Mouse (Mus musculus) heart, embryonic 12.5 days (tissue): ENCODE measurements around the gene Dpp6. TPM values are rescaled to one million over a fixed set of nuclear protein-coding genes. Genes with fewer than 3 reads are reported as not detected.

Experiments used
- ATAC-seq: fragments of 200-750 bp; cut with Nextera tagmentation; 2 replicates; pipeline ENCODE4 v1.8.0; 2017; ENCODE audit warnings: moderate TSS enrichment, moderate library complexity; ENCODE audit not compliant: insufficient number of reproducible peaks, low FRiP score
- H3K27ac ChIP-seq: fragments of 300-500 bp; sonication (generic); 2 replicates; pipeline ENCODE4 v1.5.1; 2016; ENCODE audit warnings: mild to moderate bottlenecking, moderate library complexity; ENCODE audit not compliant: poor library complexity, severe bottlenecking
- H3K27me3 ChIP-seq: fragments of 300-500 bp; sonication (generic); replicated peaks from 2 replicates; pipeline ENCODE4 v1.6.1; 2016; ENCODE audit warnings: mild to moderate bottlenecking, moderate library complexity
- H3K36me3 ChIP-seq: fragments of 300-500 bp; sonication (generic); 2 replicates; pipeline ENCODE4 v1.6.1; 2016; ENCODE audit warnings: mild to moderate bottlenecking, moderate library complexity
- H3K4me1 ChIP-seq: fragments of 300-500 bp; sonication (generic); replicated peaks from 2 replicates; pipeline ENCODE4 v1.6.1; 2016; ENCODE audit warnings: mild to moderate bottlenecking
- H3K4me2 ChIP-seq: fragments of 300-500 bp; sonication (generic); 2 replicates; pipeline ENCODE4 v1.6.1; 2016; ENCODE audit warnings: mild to moderate bottlenecking, moderate library complexity
- H3K4me3 ChIP-seq: fragments of 300-500 bp; sonication (generic); 2 replicates; pipeline ENCODE4 v1.5.1; 2016; ENCODE audit warnings: mild to moderate bottlenecking
- H3K9ac ChIP-seq: fragments of 300-500 bp; sonication (generic); 2 replicates; pipeline ENCODE4 v1.6.1; 2016; ENCODE audit warnings: mild to moderate bottlenecking, moderate library complexity
- H3K9me3 ChIP-seq: fragments of 300-500 bp; sonication (generic); replicated peaks from 2 replicates; pipeline ENCODE4 v1.6.1; 2016; ENCODE audit warnings: mild to moderate bottlenecking, moderate library complexity
- WGBS: fragments of 180-500 bp; shearing (Covaris S2); methylation state at CpG from one replicate; pipeline ENCODE4 v1.1.7; 2016; 5-methylcytosine and 5-hydroxymethylcytosine counted together
- polyA plus RNA-seq: library from polyadenylated mRNA; unstranded; fragments of >200 nt; fragmentation: Nextera tagmentation; extraction: Ambion mirVana; gene quantifications from 2 replicates; pipeline ENCODE4 v1.2.1, GENCODE M21; 2016

The Dpp6 gene
- polyA plus RNA-seq, 1 experiment from 2014 or later: 0.60 TPM

DNA sequence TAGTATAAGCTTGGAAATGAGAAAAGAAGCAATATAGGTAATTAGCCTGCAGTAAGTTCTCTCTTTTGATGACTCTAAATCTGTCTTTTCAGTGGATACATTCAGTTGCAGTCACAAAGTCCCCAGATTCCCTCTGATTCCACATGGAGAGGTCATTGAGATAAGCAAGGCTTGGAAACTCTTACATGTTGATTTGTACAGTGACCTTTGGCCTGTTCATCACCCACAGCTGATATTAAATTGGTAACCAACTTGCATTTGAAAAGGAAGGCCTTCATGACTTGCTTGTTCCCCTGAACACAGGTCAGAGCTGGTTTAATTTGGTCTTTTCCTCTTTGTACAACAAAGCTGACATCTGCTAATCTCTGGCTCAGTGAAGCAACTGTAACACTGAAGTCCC lies 434.4 kb downstream of the Dpp6 start:
- Histone ChIP-seq H3K4me2 (no peak overlapping the region), H3K9me3 (peaks cover 12% of the 10 kb centered on the region), H3K27me3 (no peaks in the 10 kb centered on the region), H3K36me3 (no peaks in the 10 kb centered on the region), H3K4me3 (no peak overlapping the region), H3K27ac (no peak overlapping the region), H3K9ac (no peak overlapping the region), H3K4me1 (no peaks in the 10 kb centered on the region)
- no peak for ATAC-seq

GRCm38 (mm10) chr5:27255247-27255646 lies 438.2 kb downstream of the Dpp6 start:
- WGBS: 79% methylated on average over 2 of the region's 2 CpGs
- H3K36me3 ChIP-seq: no peaks in the 10 kb centered on the region
- H3K27ac ChIP-seq: no peak overlapping the region
- H3K4me3 ChIP-seq: no peak overlapping the region
- H3K4me2 ChIP-seq: no peak overlapping the region
- ATAC-seq: no peak
- H3K9ac ChIP-seq: no peak overlapping the region
- H3K9me3 ChIP-seq: peaks cover 12% of the 10 kb centered on the region
- H3K27me3 ChIP-seq: no peaks in the 10 kb centered on the region
- no peaks in the 10 kb centered on the region for H3K4me1 ChIP-seq

- no peak for ATAC-seq
- H3K9me3 ChIP-seq: peaks cover 12% of the 10 kb centered on the region
- WGBS: 76% methylated on average over 3 of the region's 3 CpGs
These were observed 441.6 kb downstream of the Dpp6 start for GRCm38 (mm10) chr5:27258636-27259035.

DNA sequence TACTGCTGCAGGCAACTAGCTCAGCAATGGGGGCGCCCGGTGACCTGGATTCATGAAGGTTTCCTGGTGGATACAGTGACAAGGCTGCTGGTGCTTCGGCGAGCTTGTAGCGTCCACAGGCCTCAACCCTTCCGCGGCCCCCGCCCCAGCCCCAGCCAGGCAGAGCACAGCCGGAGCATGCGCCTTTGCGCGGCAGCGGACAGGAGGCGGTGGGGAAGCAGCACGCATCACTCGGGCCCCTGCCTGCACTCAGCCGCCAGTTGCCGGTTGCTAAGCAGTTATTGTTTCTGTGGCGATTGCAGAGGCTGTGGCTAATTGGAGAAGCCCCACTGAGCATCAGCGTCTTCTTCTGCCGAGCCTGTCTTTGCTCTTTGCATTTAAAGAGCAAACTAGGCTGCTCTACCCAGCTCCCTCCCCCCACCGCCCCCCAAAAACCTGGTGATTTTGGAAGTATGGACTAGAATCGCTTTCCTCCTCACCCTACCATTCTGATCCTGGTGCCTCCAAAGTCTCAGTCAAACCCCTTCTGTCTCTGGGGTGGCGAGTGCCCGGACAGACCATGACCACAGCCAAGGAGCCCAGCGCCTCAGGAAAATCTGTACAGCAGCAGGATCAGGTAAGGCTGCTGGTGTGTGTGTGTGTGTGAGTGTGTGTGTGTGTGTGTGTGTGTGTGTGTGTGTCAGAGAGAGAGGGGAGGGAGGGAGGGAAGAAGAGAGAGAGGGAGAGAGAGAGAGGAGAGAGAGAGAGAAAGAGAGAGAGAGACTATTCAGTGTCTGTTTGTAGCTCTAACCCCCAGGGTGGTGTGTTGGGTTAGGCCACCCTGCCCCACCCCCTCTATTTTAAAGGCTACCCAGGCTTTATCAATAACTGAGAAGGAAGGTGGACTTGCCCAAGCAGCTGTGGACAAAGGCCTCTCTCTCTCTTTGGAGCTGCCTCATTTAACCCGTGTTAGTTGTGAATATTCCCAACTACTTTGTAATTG lies 445.0 kb downstream of the Dpp6 start:
- WGBS: 12% methylated on average over 27 of the region's 27 CpGs
- no peak for ATAC-seq

More at GRCm38 (mm10) chr5:27258636-27259035, 441.6 kb downstream of the Dpp6 start:
- Histone ChIP-seq H3K27ac (no peak overlapping the region), H3K36me3 (no peaks in the 10 kb centered on the region), H3K9ac (no peak overlapping the region), H3K4me2 (no peak overlapping the region), H3K27me3 (peaks cover 8% of the 10 kb centered on the region; the same call in 1 of the 2 replicates), H3K4me1 (0 out of 2 replicates have a peak, but pooled peaks cover 5% of the 10 kb centered on the region), H3K4me3 (no peak overlapping the region)

DNA sequence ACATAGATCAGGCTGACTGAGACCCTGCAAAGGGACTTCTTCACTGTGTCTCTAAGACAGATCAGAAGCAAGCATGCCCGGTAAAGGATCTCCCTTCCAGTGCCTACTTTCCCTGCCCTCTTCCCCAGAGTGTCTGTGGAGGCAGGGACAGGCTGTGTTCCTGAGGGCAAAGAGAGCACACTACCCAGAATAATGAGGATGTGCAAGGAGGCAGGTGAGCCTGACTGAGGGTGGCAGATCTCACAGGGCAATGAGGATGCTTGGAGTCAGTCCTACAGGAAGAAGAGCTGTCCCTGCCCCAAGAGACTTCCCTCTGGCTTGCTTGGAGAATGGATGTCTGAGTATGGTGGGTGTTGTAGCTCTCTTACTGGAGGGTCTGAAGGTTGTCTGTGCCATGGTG lies 445.7 kb downstream of the Dpp6 start:
- peaks cover 8% of the 10 kb centered on the region; the same call in 1 of the 2 replicates for H3K27me3 ChIP-seq
- H3K4me2 ChIP-seq: no peak overlapping the region
- H3K27ac ChIP-seq: no peak overlapping the region
- H3K4me3 ChIP-seq: no peak overlapping the region
- H3K36me3 ChIP-seq: no peaks in the 10 kb centered on the region
- no peak for ATAC-seq
- no peaks in the 10 kb centered on the region for H3K9me3 ChIP-seq
- 0 out of 2 replicates have a peak, but pooled peaks cover 5% of the 10 kb centered on the region for H3K4me1 ChIP-seq
- no peak overlapping the region for H3K9ac ChIP-seq
- WGBS: 65% methylated on average over 1 of the region's 1 CpGs

More for the DNA sequence above, 445.0 kb downstream of the Dpp6 start:
- Histone ChIP-seq H3K27ac (no peak overlapping the region), H3K9ac (no peak overlapping the region), H3K4me1 (0 out of 2 replicates have a peak, but pooled peaks cover 5% of the 10 kb centered on the region), H3K36me3 (no peaks in the 10 kb centered on the region), H3K9me3 (no peaks in the 10 kb centered on the region), H3K4me3 (peak overlapping the region; percentile 28), H3K4me2 (peak overlapping the region; percentile 60), H3K27me3 (peaks cover 8% of the 10 kb centered on the region; the same call in 1 of the 2 replicates)

- no peaks in the 10 kb centered on the region for H3K9me3 ChIP-seq
These were observed 448.3 kb downstream of the Dpp6 start for GRCm38 (mm10) chr5:27265281-27265680.

DNA sequence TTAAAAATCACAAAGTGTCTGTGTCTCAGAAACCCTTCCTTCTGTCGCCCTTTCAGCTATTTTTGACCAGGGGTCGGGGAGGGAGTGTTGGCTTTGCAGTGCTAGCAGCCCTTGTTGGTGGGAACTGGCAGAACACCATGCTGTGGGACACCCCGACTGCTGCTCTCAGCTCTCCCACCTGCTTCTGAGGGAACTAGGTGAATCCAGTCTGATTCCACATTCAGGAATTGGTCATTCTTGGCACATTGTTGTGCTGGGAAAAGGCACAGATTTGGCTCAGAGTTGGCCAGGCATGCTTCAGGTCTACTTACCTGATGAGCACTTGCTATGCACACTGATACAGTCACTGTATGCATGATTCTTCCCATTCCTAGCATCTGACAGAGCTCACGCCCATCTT lies 454.3 kb downstream of the Dpp6 start:
- 57% methylated on average over 4 of the region's 4 CpGs for WGBS
- Histone ChIP-seq H3K27me3 (no peaks in the 10 kb centered on the region; the same call in 1 of the 2 replicates), H3K9ac (no peak overlapping the region), H3K9me3 (no peaks in the 10 kb centered on the region), H3K4me1 (no peaks in the 10 kb centered on the region), H3K27ac (no peak overlapping the region), H3K4me3 (no peak overlapping the region), H3K36me3 (no peaks in the 10 kb centered on the region), H3K4me2 (no peak overlapping the region)
- no peak for ATAC-seq

More at GRCm38 (mm10) chr5:27265281-27265680, 448.3 kb downstream of the Dpp6 start:
- Histone ChIP-seq H3K9ac (no peak overlapping the region), H3K27me3 (peaks cover 8% of the 10 kb centered on the region; the same call in 1 of the 2 replicates), H3K4me3 (no peak overlapping the region), H3K4me2 (no peak overlapping the region), H3K4me1 (0 out of 2 replicates have a peak, but pooled peaks cover 5% of the 10 kb centered on the region), H3K27ac (no peak overlapping the region), H3K36me3 (no peaks in the 10 kb centered on the region)
- WGBS: 75% methylated on average over 3 of the region's 3 CpGs
- ATAC-seq: no peak

DNA sequence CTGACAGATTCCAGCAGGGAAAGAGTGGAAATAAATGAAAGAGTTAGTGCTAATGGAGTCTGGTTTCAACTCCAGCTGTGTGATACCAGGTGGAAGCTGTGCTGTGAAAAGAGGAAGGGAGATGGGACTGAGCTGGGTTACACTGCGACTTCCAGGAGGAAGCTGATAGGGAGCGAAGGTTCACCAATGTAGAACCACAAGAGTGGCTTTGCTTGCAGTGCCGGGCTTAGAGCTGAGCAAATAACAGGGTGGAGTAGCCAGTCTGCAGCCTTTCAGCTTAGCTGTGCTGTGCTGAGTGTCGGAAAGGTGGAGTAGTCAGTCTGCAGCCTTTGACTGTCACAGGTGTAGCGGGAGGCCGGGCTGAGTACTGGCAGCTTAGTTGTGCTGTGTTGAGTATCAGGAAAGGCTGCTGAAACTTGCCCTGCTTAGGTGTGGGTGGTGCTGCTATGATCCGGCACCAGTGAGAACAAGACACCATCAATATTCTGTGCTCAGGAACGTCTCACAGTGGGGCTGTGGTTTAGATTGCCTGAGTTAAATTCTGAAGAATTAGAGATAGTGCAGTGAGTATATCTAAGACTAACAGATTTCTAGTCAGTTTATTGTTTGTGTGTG lies 457.9 kb downstream of the Dpp6 start:
- H3K4me1 ChIP-seq: no peaks in the 10 kb centered on the region
- no peak overlapping the region for H3K9ac ChIP-seq
- no peak overlapping the region for H3K4me2 ChIP-seq
- H3K27me3 ChIP-seq: no peaks in the 10 kb centered on the region; the same call in 1 of the 2 replicates
- no peaks in the 10 kb centered on the region for H3K36me3 ChIP-seq
- 52% methylated on average over 8 of the region's 8 CpGs for WGBS
- no peaks in the 10 kb centered on the region for H3K9me3 ChIP-seq
- no peak overlapping the region for H3K4me3 ChIP-seq
- ATAC-seq: no peak
- H3K27ac ChIP-seq: no peak overlapping the region

- no peak overlapping the region for H3K27ac ChIP-seq
- H3K9me3 ChIP-seq: no peaks in the 10 kb centered on the region
- no peak for ATAC-seq
- H3K36me3 ChIP-seq: no peaks in the 10 kb centered on the region
- 81% methylated on average over 1 of the region's 1 CpGs for WGBS
- H3K4me1 ChIP-seq: no peaks in the 10 kb centered on the region
- H3K4me2 ChIP-seq: no peak overlapping the region
- H3K9ac ChIP-seq: no peak overlapping the region
- H3K4me3 ChIP-seq: no peak overlapping the region
- H3K27me3 ChIP-seq: no peaks in the 10 kb centered on the region; the same call in 1 of the 2 replicates
These were observed 458.9 kb downstream of the Dpp6 start for GRCm38 (mm10) chr5:27275871-27276270.

GRCm38 (mm10) chr5:27278120-27278645 lies 461.2 kb downstream of the Dpp6 start:
- no peak for ATAC-seq

DNA sequence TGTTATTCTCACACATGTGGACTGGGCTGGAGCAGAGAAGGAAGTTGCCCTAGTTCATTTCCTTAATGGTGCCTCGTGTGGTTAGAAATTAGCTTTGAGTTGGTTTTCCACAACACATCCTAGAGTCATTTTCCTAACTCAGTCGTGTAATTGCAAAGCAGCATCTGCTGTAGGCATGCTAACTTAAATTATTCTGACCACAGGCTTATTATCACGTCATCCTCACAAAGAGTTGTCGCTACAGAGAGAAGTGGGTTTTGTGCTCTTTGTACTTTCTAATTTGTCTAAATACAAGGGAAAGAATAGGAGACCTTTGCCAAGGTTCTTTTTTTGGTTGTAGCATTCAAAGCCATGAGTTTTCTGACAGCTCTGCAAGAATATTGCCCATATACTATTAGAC lies 469.9 kb downstream of the Dpp6 start:
- Histone ChIP-seq H3K27me3 (no peaks in the 10 kb centered on the region), H3K4me2 (no peak overlapping the region), H3K9ac (no peak overlapping the region), H3K36me3 (no peaks in the 10 kb centered on the region), H3K9me3 (no peaks in the 10 kb centered on the region), H3K4me1 (no peaks in the 10 kb centered on the region), H3K4me3 (no peak overlapping the region), H3K27ac (no peak overlapping the region)
- no peak for ATAC-seq
- 77% methylated on average over 4 of the region's 4 CpGs for WGBS

More at GRCm38 (mm10) chr5:27278120-27278645, 461.2 kb downstream of the Dpp6 start:
- Histone ChIP-seq H3K27me3 (no peaks in the 10 kb centered on the region; the same call in 1 of the 2 replicates), H3K4me3 (no peak overlapping the region), H3K9me3 (no peaks in the 10 kb centered on the region), H3K9ac (no peak overlapping the region), H3K4me2 (no peak overlapping the region), H3K36me3 (no peaks in the 10 kb centered on the region), H3K27ac (no peak overlapping the region), H3K4me1 (no peaks in the 10 kb centered on the region)
- WGBS: 76% methylated on average over 10 of the region's 10 CpGs
